Mouse (Mus musculus) embryonic fibroblast, embryonic 13.5 days (primary cell): ENCODE data around the gene Nme8. TPM values are rescaled to one million over a fixed set of nuclear protein-coding genes. Genes with fewer than 3 reads are reported as not detected.

ENCODE experiments used
- H3K27ac ChIP-seq: 2 replicates; pipeline ENCODE4 v1.5.1; 2012; ENCODE audit warnings: low read length, control low read depth, inconsistent platforms; ENCODE audit not compliant: insufficient read depth
- H3K4me1 ChIP-seq: 2 replicates; pipeline ENCODE4 v1.6.1; 2011; ENCODE audit warnings: low read length; ENCODE audit not compliant: control insufficient read depth, insufficient read depth
- H3K4me3 ChIP-seq: 2 replicates; pipeline ENCODE4 v1.5.1; 2011; ENCODE audit warnings: mild to moderate bottlenecking, control low read depth, low read length; ENCODE audit not compliant: insufficient read depth
- CTCF ChIP-seq: IDR thresholded peaks from 2 replicates; pipeline ENCODE4 v1.5.1; 2011; ENCODE audit warnings: mild to moderate bottlenecking, control low read depth, low read length, moderate library complexity, borderline replicate concordance; ENCODE audit not compliant: insufficient read depth
- POLR2A ChIP-seq: IDR thresholded peaks from 2 replicates; pipeline ENCODE4 v1.6.1; 2011; ENCODE audit warnings: low read depth, mild to moderate bottlenecking, control low read depth, low read length, moderate library complexity
- polyA plus RNA-seq: library from polyadenylated mRNA; stranded (reverse); fragments of >200 nt; gene quantifications from 2 replicates; pipeline ENCODE4 v1.2.4, GENCODE M21; 2011; ENCODE audit warnings: low read depth; ENCODE audit not compliant: missing spikeins, insufficient read length

Nme8 gene
- polyA plus RNA-seq, 1 experiment = not detected

- TF ChIP-seq CTCF = no peak
- TF ChIP-seq POLR2A = no peak
- H3K4me1 ChIP-seq = no peaks in the 10 kb centered on the region
- no peak overlapping the region for H3K4me3 ChIP-seq
- H3K27ac ChIP-seq = no peak overlapping the region
Observed at GRCm38 (mm10) chr13:19602531-19602930, 95.1 kb downstream of the Nme8 start.

- no peak overlapping the region for H3K4me3 ChIP-seq
- TF ChIP-seq CTCF (no peak), POLR2A (no peak)
- no peak overlapping the region for H3K27ac ChIP-seq
- H3K4me1 ChIP-seq = no peaks in the 10 kb centered on the region
Observed at GRCm38 (mm10) chr13:19599242-19599641, 98.4 kb downstream of the Nme8 start.

GRCm38 (mm10) chr13:19595141-19595540, 102.5 kb downstream of the Nme8 start:
- Histone ChIP-seq H3K4me1 (no peaks in the 10 kb centered on the region), H3K27ac (no peak overlapping the region), H3K4me3 (no peak overlapping the region)
- TF ChIP-seq POLR2A (no peak), CTCF (no peak)

Other genes starting within 250 kb of the Nme8 start
- 38.9 and 47.2 TPM in 2 replicates for gene Epdr1, start 77.9 kb downstream of the Nme8 start, polyA plus RNA-seq
- gene Sfrp4, start 74.7 kb downstream of the Nme8 start, polyA plus RNA-seq = 1.5 TPM in 2 replicates
- not detected in 2 replicates for gene Gpr141, start 126.5 kb upstream of the Nme8 start, polyA plus RNA-seq